Mouse (Mus musculus): ENCODE measurements around the gene Rtl1. TPM values are rescaled to one million over a fixed set of nuclear protein-coding genes. Genes with fewer than 3 reads are reported as not detected.

Rtl1 gene
- polyA plus RNA-seq (2015; fragmentation: Nextera tagmentation; extraction: Ambion mirVana) = 0.98 TPM in 2 replicates

GRCm38 (mm10) chr12:109600230-109600629 is at the start of gene Rtl1:
Gene Rtl1, minus strand, starts transcription at chr12:109600330.
- Histone ChIP-seq H3K4me1 (ENCODE audit: control insufficient read depth, insufficient read depth, low read length) (peaks cover 11% of the 10 kb centered on the region), H3K4me2 (ENCODE audit: low read depth, low read length) (no peak within 1 kb of the TSS), H3K4me3 (ENCODE audit: low read length) (no peak within 1 kb of the TSS), H3K36me3 (ENCODE audit: control insufficient read depth, insufficient read depth, low read length) (no peaks in the 10 kb centered on the region), H3K9me3 (ENCODE audit: control insufficient read depth, low read length) (no peaks in the 10 kb centered on the region), H3K27ac (ENCODE audit: low read length) (no peak within 1 kb of the TSS), H3K9ac (ENCODE audit: low read depth, low read length) (no peak within 1 kb of the TSS), H3K27me3 (replicated peaks; ENCODE audit: control insufficient read depth, insufficient read depth, low read length) (no peaks in the 10 kb centered on the region)
- no peak for ATAC-seq
- whole genome bisulfite sequencing = 84% methylated on average over 7 of the region's 7 CpGs

GRCm38 (mm10) chr12:109640560-109641167 is 40.5 kb upstream of the Rtl1 start:
- no peak overlapping the region for H3K27ac ChIP-seq (ENCODE audit: low read length)
- no peak for ATAC-seq
- H3K9me3 ChIP-seq (ENCODE audit: control insufficient read depth, low read length) = no peaks in the 10 kb centered on the region
- H3K4me2 ChIP-seq (ENCODE audit: low read depth, low read length) = no peak overlapping the region
- H3K36me3 ChIP-seq (ENCODE audit: control insufficient read depth, insufficient read depth, low read length) = no peaks in the 10 kb centered on the region
- H3K9ac ChIP-seq (ENCODE audit: low read depth, low read length) = no peak overlapping the region
- no peaks in the 10 kb centered on the region for H3K27me3 ChIP-seq (replicated peaks; ENCODE audit: control insufficient read depth, insufficient read depth, low read length)
- H3K4me3 ChIP-seq (ENCODE audit: low read length) = no peak overlapping the region
- no peaks in the 10 kb centered on the region for H3K4me1 ChIP-seq (ENCODE audit: control insufficient read depth, insufficient read depth, low read length)
- WGBS = 54% methylated on average over 3 of the region's 3 CpGs

GRCm38 (mm10) chr12:109632035-109632434 is 31.9 kb upstream of the Rtl1 start:
- no peaks in the 10 kb centered on the region for H3K4me1 ChIP-seq (ENCODE audit: control insufficient read depth, insufficient read depth, low read length)
- no peak overlapping the region for H3K4me2 ChIP-seq (ENCODE audit: low read depth, low read length)
- no peak overlapping the region for H3K9ac ChIP-seq (ENCODE audit: low read depth, low read length)
- no peaks in the 10 kb centered on the region for H3K9me3 ChIP-seq (ENCODE audit: control insufficient read depth, low read length)
- H3K27ac ChIP-seq (ENCODE audit: low read length) = no peak overlapping the region
- H3K4me3 ChIP-seq (ENCODE audit: low read length) = no peak overlapping the region
- 47% methylated on average over 3 of the region's 3 CpGs for WGBS
- H3K27me3 ChIP-seq (replicated peaks; ENCODE audit: control insufficient read depth, insufficient read depth, low read length) = no peaks in the 10 kb centered on the region
- no peaks in the 10 kb centered on the region for H3K36me3 ChIP-seq (ENCODE audit: control insufficient read depth, insufficient read depth, low read length)
- ATAC-seq = no peak

GRCm38 (mm10) chr12:109628887-109629286 is 28.8 kb upstream of the Rtl1 start:
- Histone ChIP-seq H3K9ac (ENCODE audit: low read depth, low read length) (no peak overlapping the region), H3K4me3 (ENCODE audit: low read length) (no peak overlapping the region), H3K9me3 (ENCODE audit: control insufficient read depth, low read length) (no peaks in the 10 kb centered on the region), H3K4me2 (ENCODE audit: low read depth, low read length) (no peak overlapping the region), H3K4me1 (ENCODE audit: control insufficient read depth, insufficient read depth, low read length) (no peaks in the 10 kb centered on the region), H3K27ac (ENCODE audit: low read length) (no peak overlapping the region), H3K36me3 (ENCODE audit: control insufficient read depth, insufficient read depth, low read length) (no peaks in the 10 kb centered on the region), H3K27me3 (replicated peaks; ENCODE audit: control insufficient read depth, insufficient read depth, low read length) (no peaks in the 10 kb centered on the region)
- ATAC-seq = no peak
- WGBS = 87% methylated on average over 1 of the region's 1 CpGs

- Histone ChIP-seq H3K4me2 (ENCODE audit: low read depth, low read length) (no peak overlapping the region), H3K27ac (ENCODE audit: low read length) (no peak overlapping the region), H3K9ac (ENCODE audit: low read depth, low read length) (no peak overlapping the region), H3K27me3 (replicated peaks; ENCODE audit: control insufficient read depth, insufficient read depth, low read length) (no peaks in the 10 kb centered on the region), H3K36me3 (ENCODE audit: control insufficient read depth, insufficient read depth, low read length) (no peaks in the 10 kb centered on the region), H3K4me1 (ENCODE audit: control insufficient read depth, insufficient read depth, low read length) (no peaks in the 10 kb centered on the region), H3K9me3 (ENCODE audit: control insufficient read depth, low read length) (no peaks in the 10 kb centered on the region), H3K4me3 (ENCODE audit: low read length) (no peak overlapping the region)
- 88% methylated on average over 5 of the region's 5 CpGs for WGBS
- ATAC-seq = no peak
Observed at GRCm38 (mm10) chr12:109626910-109627309, 26.8 kb upstream of the Rtl1 start.

GRCm38 (mm10) chr12:109620196-109620595 is 20.1 kb upstream of the Rtl1 start:
- Histone ChIP-seq H3K9ac (ENCODE audit: low read depth, low read length) (no peak overlapping the region), H3K4me1 (ENCODE audit: control insufficient read depth, insufficient read depth, low read length) (no peaks in the 10 kb centered on the region), H3K4me2 (ENCODE audit: low read depth, low read length) (no peak overlapping the region), H3K36me3 (ENCODE audit: control insufficient read depth, insufficient read depth, low read length) (no peaks in the 10 kb centered on the region), H3K9me3 (ENCODE audit: control insufficient read depth, low read length) (no peaks in the 10 kb centered on the region), H3K4me3 (ENCODE audit: low read length) (no peak overlapping the region), H3K27ac (ENCODE audit: low read length) (no peak overlapping the region), H3K27me3 (replicated peaks; ENCODE audit: control insufficient read depth, insufficient read depth, low read length) (no peaks in the 10 kb centered on the region)
- 84% methylated on average over 3 of the region's 3 CpGs for WGBS
- no peak for ATAC-seq

- no peaks in the 10 kb centered on the region for H3K9me3 ChIP-seq (ENCODE audit: control insufficient read depth, low read length)
- no peak overlapping the region for H3K4me3 ChIP-seq (ENCODE audit: low read length)
- no peaks in the 10 kb centered on the region for H3K4me1 ChIP-seq (ENCODE audit: control insufficient read depth, insufficient read depth, low read length)
- H3K4me2 ChIP-seq (ENCODE audit: low read depth, low read length) = no peak overlapping the region
- H3K9ac ChIP-seq (ENCODE audit: low read depth, low read length) = no peak overlapping the region
- no peaks in the 10 kb centered on the region for H3K36me3 ChIP-seq (ENCODE audit: control insufficient read depth, insufficient read depth, low read length)
- no peak for ATAC-seq
- no peak overlapping the region for H3K27ac ChIP-seq (ENCODE audit: low read length)
- H3K27me3 ChIP-seq (replicated peaks; ENCODE audit: control insufficient read depth, insufficient read depth, low read length) = no peaks in the 10 kb centered on the region
- 82% methylated on average over 14 of the region's 14 CpGs for WGBS
Observed at GRCm38 (mm10) chr12:109617993-109618392, 17.9 kb upstream of the Rtl1 start.

- H3K27ac ChIP-seq (ENCODE audit: low read length) = no peak overlapping the region
- no peaks in the 10 kb centered on the region for H3K9me3 ChIP-seq (ENCODE audit: control insufficient read depth, low read length)
- no peaks in the 10 kb centered on the region for H3K27me3 ChIP-seq (replicated peaks; ENCODE audit: control insufficient read depth, insufficient read depth, low read length)
- H3K4me3 ChIP-seq (ENCODE audit: low read length) = no peak overlapping the region
- peak overlapping the region; percentile 12; the same call in 1 of the 2 replicates for H3K4me2 ChIP-seq (ENCODE audit: low read depth, low read length)
- H3K4me1 ChIP-seq (ENCODE audit: control insufficient read depth, insufficient read depth, low read length) = no peaks in the 10 kb centered on the region
- ATAC-seq = peak; percentile 60
- H3K36me3 ChIP-seq (ENCODE audit: control insufficient read depth, insufficient read depth, low read length) = no peaks in the 10 kb centered on the region
- WGBS = 48% methylated on average over 15 of the region's 15 CpGs
- no peak overlapping the region for H3K9ac ChIP-seq (ENCODE audit: low read depth, low read length)
Observed at GRCm38 (mm10) chr12:109617126-109617525, 17.0 kb upstream of the Rtl1 start.

GRCm38 (mm10) chr12:109615371-109615770 is 15.2 kb upstream of the Rtl1 start:
- WGBS = 47% methylated on average over 8 of the region's 8 CpGs
- Histone ChIP-seq H3K4me3 (ENCODE audit: low read length) (no peak overlapping the region), H3K4me1 (ENCODE audit: control insufficient read depth, insufficient read depth, low read length) (no peaks in the 10 kb centered on the region), H3K9ac (ENCODE audit: low read depth, low read length) (no peak overlapping the region), H3K4me2 (ENCODE audit: low read depth, low read length) (no peak overlapping the region), H3K9me3 (ENCODE audit: control insufficient read depth, low read length) (no peaks in the 10 kb centered on the region), H3K27me3 (replicated peaks; ENCODE audit: control insufficient read depth, insufficient read depth, low read length) (no peaks in the 10 kb centered on the region), H3K36me3 (ENCODE audit: control insufficient read depth, insufficient read depth, low read length) (no peaks in the 10 kb centered on the region), H3K27ac (ENCODE audit: low read length) (no peak overlapping the region)
- ATAC-seq = no peak

- Histone ChIP-seq H3K9ac (ENCODE audit: low read depth, low read length) (no peak overlapping the region; the same call in 1 of the 2 replicates), H3K36me3 (ENCODE audit: control insufficient read depth, insufficient read depth, low read length) (no peaks in the 10 kb centered on the region), H3K27ac (ENCODE audit: low read length) (no peak overlapping the region), H3K27me3 (replicated peaks; ENCODE audit: control insufficient read depth, insufficient read depth, low read length) (no peaks in the 10 kb centered on the region), H3K4me2 (ENCODE audit: low read depth, low read length) (no peak overlapping the region), H3K4me1 (ENCODE audit: control insufficient read depth, insufficient read depth, low read length) (no peaks in the 10 kb centered on the region), H3K4me3 (ENCODE audit: low read length) (no peak overlapping the region), H3K9me3 (ENCODE audit: control insufficient read depth, low read length) (no peaks in the 10 kb centered on the region)
- ATAC-seq = no peak
- WGBS = 42% methylated on average over 10 of the region's 10 CpGs
Observed at GRCm38 (mm10) chr12:109614416-109614815, 14.3 kb upstream of the Rtl1 start.

All from intestine, embryonic 16.5 days (tissue).